Mouse (Mus musculus) stomach, postnatal 0 days (tissue): Measurements from ENCODE around the gene Rnh1.

ENCODE experiments used
- CTCF ChIP-seq: IDR thresholded peaks from 2 replicates; pipeline ENCODE4 v1.5.1; 2016; ENCODE audit warnings: antibody characterized with exemption, low read depth, mild to moderate bottlenecking, moderate library complexity
- EP300 ChIP-seq: optimal IDR thresholded peaks from 2 replicates; pipeline ENCODE3; 2016; ENCODE audit warnings: antibody characterized with exemption

DNA sequence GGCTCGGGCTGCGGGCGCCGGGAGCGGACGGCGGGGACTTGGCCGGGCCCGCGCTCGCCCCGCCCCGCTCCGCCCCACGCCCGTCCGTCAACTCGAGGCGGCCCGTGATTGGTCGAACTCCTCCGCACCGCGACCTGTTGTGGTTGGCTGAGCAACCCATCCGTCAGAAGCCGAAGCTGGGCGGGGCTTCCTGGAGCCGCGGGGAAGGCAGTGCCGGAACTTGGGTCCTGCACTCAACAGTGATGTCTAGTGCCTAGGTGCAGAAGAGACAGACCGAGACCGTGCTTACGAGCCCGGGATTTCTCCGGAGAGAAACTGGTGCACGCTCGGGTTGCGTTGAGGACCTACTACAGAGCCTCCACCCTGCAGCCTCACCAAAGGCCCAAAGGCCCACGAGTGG lies 21.3 kb upstream of the Rnh1 start, which contains the start of the genes Hras and Lrrc56:
- no peak for TF ChIP-seq EP300
- no peak for TF ChIP-seq CTCF
